Mouse (Mus musculus) duodenum, adult 2 months (tissue): ENCODE measurements around the gene Mrgprg. TPM values are rescaled to one million over a fixed set of nuclear protein-coding genes. Genes with fewer than 3 reads are reported as not detected.

Experiments used
- polyA plus RNA-seq: library from polyadenylated mRNA; depleted of rRNA; stranded (reverse); fragments of >200 nt; gene quantifications from 2 replicates; pipeline ENCODE4 v1.2.3, GENCODE M21; 2012; ENCODE audit warnings: low replicate concordance; rRNA removed

Gene Mrgprg
- not detected in 2 replicates for polyA plus RNA-seq

DNA sequence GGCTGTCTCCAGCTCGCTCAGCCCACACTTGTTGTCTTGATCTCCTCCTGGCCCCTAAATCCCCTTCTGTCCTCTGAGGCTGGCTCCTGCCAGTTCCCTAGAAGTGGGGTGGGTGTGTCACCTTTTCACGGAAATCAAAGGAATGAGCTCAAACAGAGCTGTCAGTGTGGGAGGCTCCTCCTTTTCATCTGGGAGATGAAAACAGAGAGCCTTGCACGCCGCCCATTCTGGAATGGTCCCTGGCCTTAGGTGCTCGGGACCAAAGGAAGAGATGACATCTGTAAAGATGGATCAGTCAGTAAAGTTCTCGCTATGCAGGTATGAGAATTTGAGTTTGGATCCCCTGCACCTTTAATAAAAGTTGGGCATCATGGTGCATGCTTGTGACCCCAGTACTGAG is at the start of gene Mrgprg:
TSS of gene Mrgprg (minus strand) at position 101 of the 400 bp plus-strand sequence.

DNA sequence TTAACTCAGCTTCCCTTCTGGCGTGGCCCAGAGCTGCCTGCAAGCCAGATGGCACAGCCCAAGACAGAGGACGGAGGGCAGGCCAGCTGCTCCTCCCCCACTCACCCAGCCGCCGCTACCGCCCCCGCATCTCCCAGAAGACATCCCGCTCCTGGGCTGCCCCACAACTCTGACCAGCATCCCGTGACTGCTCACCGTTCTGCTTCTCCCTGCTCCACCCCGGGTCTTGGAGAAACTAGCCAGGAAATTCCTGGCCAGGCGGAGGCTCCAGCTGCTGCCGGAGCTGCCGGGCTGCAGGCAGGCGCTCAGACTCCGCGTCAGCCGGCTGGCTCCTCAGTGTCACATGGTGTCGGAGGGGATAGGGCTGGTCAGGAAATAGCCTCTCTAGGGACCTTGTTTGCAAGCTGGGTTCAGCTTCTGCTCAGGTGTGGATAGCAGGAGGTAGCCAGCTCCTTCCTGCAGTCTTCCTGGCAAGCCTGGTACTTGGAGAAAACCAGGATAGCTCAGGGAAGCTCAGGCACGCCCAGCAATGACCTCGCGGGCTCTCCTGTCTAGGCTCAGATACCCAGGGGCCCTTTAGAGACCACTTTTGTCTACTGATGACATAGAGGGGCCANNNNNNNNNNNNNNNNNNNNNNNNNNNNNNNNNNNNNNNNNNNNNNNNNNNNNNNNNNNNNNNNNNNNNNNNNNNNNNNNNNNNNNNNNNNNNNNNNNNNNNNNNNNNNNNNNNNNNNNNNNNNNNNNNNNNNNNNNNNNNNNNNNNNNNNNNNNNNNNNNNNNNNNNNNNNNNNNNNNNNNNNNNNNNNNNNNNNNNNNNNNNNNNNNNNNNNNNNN is 17.4 kb upstream of the Mrgprg start, which contains the start of gene Mrgpre:
TSS of gene Mrgpre (minus strand) at position 505 of the 834 bp plus-strand sequence.

DNA sequence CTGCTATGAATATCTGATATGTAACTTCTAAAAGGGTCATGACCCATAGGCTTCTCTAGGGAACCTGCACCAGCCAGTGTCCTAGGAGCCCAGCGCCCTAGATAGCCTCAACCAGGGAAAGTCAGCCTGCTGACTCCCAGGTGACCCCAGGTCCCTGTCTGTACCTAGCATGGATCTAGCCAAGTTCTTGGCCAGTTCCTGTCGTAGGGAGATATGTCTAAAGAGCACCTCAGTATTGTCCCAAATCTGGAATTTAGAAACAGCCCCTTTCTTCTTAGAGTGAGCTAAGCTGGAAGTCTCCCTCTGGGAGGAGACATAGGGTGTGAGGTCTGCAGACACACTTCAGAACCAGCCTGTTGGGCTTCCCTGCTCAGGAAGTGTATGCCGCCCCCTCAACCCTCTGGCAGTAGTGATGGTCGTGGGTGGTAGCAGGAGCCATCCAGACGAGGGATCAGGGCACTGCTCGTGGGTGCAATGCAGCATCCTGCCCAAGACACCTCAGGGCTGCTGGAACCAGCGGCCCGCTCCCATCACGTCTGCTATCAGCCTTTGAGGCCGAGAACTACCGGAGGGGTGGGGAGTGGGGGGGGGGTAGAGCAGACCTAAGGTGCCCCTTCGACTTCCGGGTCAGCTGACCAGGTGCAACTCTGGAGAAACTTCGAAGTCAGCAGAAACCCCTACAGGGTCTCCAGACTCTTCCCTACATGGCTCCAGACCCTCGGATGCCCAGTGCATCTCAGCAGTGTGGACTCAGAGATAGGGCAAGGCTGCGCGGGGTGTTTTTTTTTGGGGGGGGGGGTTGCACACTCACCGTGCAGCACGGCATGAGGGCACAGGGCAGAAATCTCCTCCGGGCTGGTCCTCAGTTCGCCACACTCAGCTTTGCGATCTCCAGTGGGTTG is 10.4 kb downstream of the Mrgprg start, which contains the start of gene Osbpl5:
TSS of gene Osbpl5 (minus strand) at position 861 of the 902 bp plus-strand sequence.

Other genes with a start within 250 kb of the Mrgprg start
- 24.5 and 32.6 TPM in 2 replicates for gene Nap1l4, start 217.9 kb downstream of the Mrgprg start, polyA plus RNA-seq
- 7.9 and 11.8 TPM in 2 replicates for gene Cars, start 166.9 kb downstream of the Mrgprg start, polyA plus RNA-seq
- gene Tnfrsf26, start 138.3 kb downstream of the Mrgprg start, polyA plus RNA-seq: 0.02 and 0.12 TPM in 2 replicates
- 0.84 and 0.94 TPM in 2 replicates for gene Tnfrsf22, start 117.3 kb downstream of the Mrgprg start, polyA plus RNA-seq
- gene Tnfrsf23, start 81.1 kb downstream of the Mrgprg start, polyA plus RNA-seq: 0.85 and 1.8 TPM in 2 replicates
- 16.8 and 23.8 TPM in 2 replicates for gene Osbpl5, start 10.0 kb downstream of the Mrgprg start, polyA plus RNA-seq
- 1.3 and 1.4 TPM in 2 replicates for gene Mrgpre, start 17.5 kb upstream of the Mrgprg start, polyA plus RNA-seq
- gene Nadsyn1, start 55.9 kb upstream of the Mrgprg start, polyA plus RNA-seq: 46.5 and 59.1 TPM in 2 replicates
- gene Dhcr7, start 56.2 kb upstream of the Mrgprg start, polyA plus RNA-seq: 80.9 and 106 TPM in 2 replicates
- gene Gm498, start 99.8 kb upstream of the Mrgprg start, polyA plus RNA-seq: not detected in 2 replicates
- gene Shank2, start 234.9 kb upstream of the Mrgprg start, polyA plus RNA-seq: 1.8 and 4.8 TPM in 2 replicates